Mouse (Mus musculus): ENCODE measurements around the gene Ybx3.

Gene Ybx3

DNA sequence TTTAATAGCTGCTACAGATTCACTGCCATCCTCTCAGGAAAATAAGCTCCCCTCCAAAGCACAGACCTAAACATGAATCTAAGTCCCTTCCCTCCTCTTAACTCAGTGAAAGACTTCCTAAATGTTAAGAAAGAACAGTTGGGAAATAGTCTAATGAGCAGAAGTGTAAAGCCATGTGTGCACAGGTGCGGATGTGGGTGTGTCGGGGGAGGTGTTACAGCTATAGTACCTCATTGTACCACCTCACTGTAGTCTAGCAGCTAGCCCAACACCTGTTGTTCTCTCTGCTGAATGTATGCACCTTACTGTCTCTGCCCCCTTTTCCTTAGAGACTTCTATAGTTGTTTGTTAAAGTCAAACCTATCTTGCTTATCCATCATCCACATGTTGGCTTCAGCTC is 61.2 kb downstream of the Ybx3 start:
- DNase-seq (ENCODE audit: low spot score) = no peak

DNA sequence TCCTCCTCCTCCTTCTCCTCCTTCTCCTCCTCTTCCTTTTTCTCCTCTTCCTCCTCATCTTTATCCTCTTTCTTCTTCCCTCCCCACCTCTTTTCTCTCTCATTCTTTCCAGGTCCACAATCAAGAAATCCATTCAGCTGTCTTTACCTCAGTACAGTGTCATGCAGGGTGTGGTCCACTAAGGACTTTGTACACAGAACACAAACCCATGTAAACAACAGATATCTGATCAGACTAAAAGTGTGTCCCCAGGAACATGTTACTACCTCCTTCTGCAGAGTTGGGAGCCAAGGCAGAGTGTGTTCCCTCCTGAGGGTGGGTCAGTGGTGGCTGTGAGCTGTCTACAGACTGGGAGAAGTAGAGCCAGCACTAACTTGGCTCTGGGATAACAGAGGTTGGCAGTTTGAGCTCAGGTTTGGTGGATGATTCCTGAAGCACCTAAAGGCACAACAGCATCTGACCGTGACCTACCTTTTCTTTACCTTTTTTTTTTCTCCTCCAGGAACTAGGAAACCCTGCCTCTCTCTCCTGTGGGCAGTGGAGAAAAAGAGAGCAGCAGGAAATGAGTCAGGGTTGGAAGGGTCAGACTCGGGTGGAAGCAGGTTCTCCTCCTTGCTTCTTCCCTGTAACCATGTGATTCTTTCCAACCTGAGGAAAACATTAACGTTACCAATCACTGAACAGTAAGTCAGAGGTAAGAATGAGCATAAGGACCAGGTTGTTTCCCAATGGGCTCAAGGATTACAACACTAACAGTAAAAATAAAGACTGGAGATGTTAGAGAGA is 66.2 kb downstream of the Ybx3 start:
- DNase-seq (ENCODE audit: low spot score) = no peak

- DNase-seq (ENCODE audit: low spot score) = no peak
These were observed 71.8 kb downstream of the Ybx3 start for GRCm38 (mm10) chr6:131316155-131317101.

All from urinary bladder, postnatal 10 days (tissue).